Mouse (Mus musculus) embryonic facial prominence, embryonic 15.5 days (tissue): ENCODE measurements around the gene Tmtc1. TPM values are rescaled to one million over a fixed set of nuclear protein-coding genes. Genes with fewer than 3 reads are reported as not detected.

ENCODE experiments used
- ATAC-seq: fragments of 200-750 bp; cut with Nextera tagmentation; 2 replicates; pipeline ENCODE4 v1.8.0; 2017; ENCODE audit warnings: low read depth, moderate TSS enrichment; ENCODE audit not compliant: insufficient number of reproducible peaks, low FRiP score, low TSS enrichment
- H3K27ac ChIP-seq: fragments of 300-500 bp; sonication (generic); replicated peaks from 2 replicates; pipeline ENCODE4 v1.5.1; 2015; ENCODE audit warnings: mild to moderate bottlenecking, inconsistent platforms
- H3K27me3 ChIP-seq: fragments of 300-500 bp; sonication (generic); 2 replicates; pipeline ENCODE4 v1.6.1; 2015; ENCODE audit warnings: inconsistent platforms
- H3K36me3 ChIP-seq: fragments of 300-500 bp; sonication (generic); 2 replicates; pipeline ENCODE4 v1.6.1; 2015; ENCODE audit warnings: mild to moderate bottlenecking, inconsistent platforms
- H3K4me1 ChIP-seq: fragments of 300-500 bp; sonication (generic); 2 replicates; pipeline ENCODE4 v1.6.1; 2015; ENCODE audit warnings: inconsistent platforms
- H3K4me2 ChIP-seq: fragments of 300-500 bp; sonication (generic); replicated peaks from 2 replicates; pipeline ENCODE4 v1.6.1; 2015; ENCODE audit warnings: mild to moderate bottlenecking, inconsistent platforms
- H3K4me3 ChIP-seq: fragments of 300-500 bp; sonication (generic); replicated peaks from 2 replicates; pipeline ENCODE4 v1.5.1; 2015; ENCODE audit warnings: mild to moderate bottlenecking, inconsistent platforms
- H3K9ac ChIP-seq: fragments of 300-500 bp; sonication (generic); 2 replicates; pipeline ENCODE4 v1.6.1; 2015; ENCODE audit warnings: inconsistent platforms
- H3K9me3 ChIP-seq: fragments of 300-500 bp; sonication (generic); replicated peaks from 2 replicates; pipeline ENCODE4 v1.6.1; 2016; ENCODE audit warnings: inconsistent platforms
- WGBS: fragments of 180-500 bp; shearing (Covaris S2); methylation state at CpG from one replicate; pipeline ENCODE4 v1.1.7; 2015; 5-methylcytosine and 5-hydroxymethylcytosine counted together
- polyA plus RNA-seq: library from polyadenylated mRNA; unstranded; fragments of >200 nt; fragmentation: Nextera tagmentation; extraction: Ambion mirVana; gene quantifications from 2 replicates; pipeline ENCODE4 v1.2.1, GENCODE M21; 2015

Tmtc1 gene
- polyA plus RNA-seq, 1 experiment from 2014 or later: 1.4 TPM

DNA sequence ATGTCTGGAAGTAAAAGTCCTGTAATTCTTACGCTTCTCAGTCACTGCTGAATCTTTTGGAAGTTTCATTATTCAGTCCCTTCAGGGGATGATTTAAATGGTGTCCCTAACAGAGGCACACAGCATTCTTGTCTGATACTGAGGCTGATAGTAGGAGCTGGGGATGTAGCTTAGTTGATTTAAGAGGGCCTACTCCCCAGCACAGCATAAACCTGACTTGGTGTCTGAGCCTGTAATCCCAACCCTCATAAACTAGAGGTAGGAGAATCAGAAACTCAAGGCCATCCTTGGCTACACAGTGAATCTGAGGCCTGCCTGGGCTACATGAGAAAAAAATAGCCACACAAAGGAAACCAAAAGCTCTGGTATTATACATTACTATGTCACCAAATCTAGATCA is 77.6 kb downstream of the Tmtc1 start:
- no peaks in the 10 kb centered on the region for H3K9me3 ChIP-seq
- no peak overlapping the region for H3K9ac ChIP-seq
- no peak overlapping the region for H3K27ac ChIP-seq
- no peaks in the 10 kb centered on the region for H3K27me3 ChIP-seq
- no peak overlapping the region for H3K4me3 ChIP-seq
- no peak for ATAC-seq
- 83% methylated on average over 1 of the region's 1 CpGs for WGBS
- no peaks in the 10 kb centered on the region for H3K36me3 ChIP-seq
- H3K4me2 ChIP-seq: no peak overlapping the region
- no peaks in the 10 kb centered on the region for H3K4me1 ChIP-seq

DNA sequence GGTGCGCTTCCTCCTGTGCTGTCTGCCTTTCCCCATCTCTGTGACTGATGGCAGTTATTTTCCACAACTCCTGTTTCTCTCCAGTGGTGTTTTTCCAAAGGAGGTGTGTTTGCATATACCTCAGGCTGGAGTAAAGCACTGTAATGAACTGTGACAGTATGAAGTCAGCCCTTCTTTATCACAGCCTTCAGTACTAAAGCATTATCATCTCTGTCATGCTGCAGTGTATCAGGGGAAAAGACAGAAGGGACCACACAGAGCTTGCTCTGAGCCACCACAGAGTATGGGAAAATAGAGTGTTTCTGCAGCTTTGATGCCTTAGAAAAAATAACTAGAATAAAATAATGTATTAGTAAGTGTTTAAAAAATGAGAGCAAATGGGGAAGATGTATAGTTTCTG is 81.0 kb downstream of the Tmtc1 start:
- no peak overlapping the region for H3K27ac ChIP-seq
- 79% methylated on average over 1 of the region's 1 CpGs for WGBS
- no peak overlapping the region for H3K9ac ChIP-seq
- no peak overlapping the region for H3K4me3 ChIP-seq
- H3K9me3 ChIP-seq: no peaks in the 10 kb centered on the region
- no peaks in the 10 kb centered on the region for H3K4me1 ChIP-seq
- no peak overlapping the region for H3K4me2 ChIP-seq
- no peaks in the 10 kb centered on the region for H3K36me3 ChIP-seq
- H3K27me3 ChIP-seq: no peaks in the 10 kb centered on the region
- no peak for ATAC-seq

DNA sequence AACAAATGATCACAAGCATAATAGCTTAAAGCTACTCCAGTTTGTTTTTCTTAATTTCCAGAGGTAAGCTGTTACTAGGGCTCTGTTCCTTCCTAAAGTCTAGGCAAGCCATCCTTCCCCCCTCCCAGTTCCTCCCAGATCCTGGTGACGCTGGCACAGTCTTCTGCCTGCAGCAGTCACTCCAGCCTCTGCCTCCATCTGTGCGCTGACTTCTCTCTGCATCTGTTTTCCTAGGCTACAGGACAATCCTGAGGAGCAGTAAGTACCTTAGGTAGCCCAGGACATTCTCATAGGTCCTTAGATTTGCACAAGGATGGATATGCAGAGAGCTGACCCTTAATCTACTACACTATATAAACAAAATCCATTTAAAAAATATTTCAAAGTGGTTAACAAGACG is 81.7 kb downstream of the Tmtc1 start:
- no peaks in the 10 kb centered on the region for H3K36me3 ChIP-seq
- no peaks in the 10 kb centered on the region for H3K27me3 ChIP-seq
- no peak overlapping the region for H3K27ac ChIP-seq
- no peaks in the 10 kb centered on the region for H3K4me1 ChIP-seq
- no peak overlapping the region for H3K4me3 ChIP-seq
- H3K9ac ChIP-seq: no peak overlapping the region
- ATAC-seq: no peak
- no peak overlapping the region for H3K4me2 ChIP-seq
- no peaks in the 10 kb centered on the region for H3K9me3 ChIP-seq
- 73% methylated on average over 3 of the region's 3 CpGs for WGBS

DNA sequence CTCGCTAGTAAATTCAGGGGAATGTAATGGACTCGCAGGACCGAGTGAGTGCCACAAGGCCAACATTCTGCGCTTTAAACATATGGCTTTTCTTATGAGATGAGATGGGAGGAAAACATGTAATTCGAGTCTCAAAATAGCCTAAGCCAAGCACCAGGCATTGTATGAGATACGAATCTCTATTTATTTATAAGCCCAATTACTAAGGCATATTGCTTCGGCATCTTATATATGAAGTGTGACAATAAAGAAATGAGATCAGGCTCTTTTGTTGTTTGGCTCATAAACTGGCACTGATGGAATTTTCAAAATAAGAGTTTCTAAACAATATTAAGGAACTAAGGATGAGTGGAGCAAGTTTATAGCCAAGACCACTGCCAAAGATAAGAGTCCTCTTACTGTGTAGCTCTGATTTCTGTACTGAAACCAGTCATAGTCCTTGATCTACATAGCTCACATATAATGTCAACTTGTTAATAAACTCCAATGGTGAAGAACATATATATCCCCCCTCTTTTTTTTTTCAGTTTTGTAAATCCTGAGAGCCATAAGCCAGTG is 84.8 kb downstream of the Tmtc1 start:
- 49% methylated on average over 7 of the region's 7 CpGs for WGBS
- no peak overlapping the region for H3K4me3 ChIP-seq
- H3K4me2 ChIP-seq: no peak overlapping the region
- H3K27ac ChIP-seq: no peak overlapping the region
- no peak for ATAC-seq
- H3K36me3 ChIP-seq: no peaks in the 10 kb centered on the region
- H3K27me3 ChIP-seq: no peaks in the 10 kb centered on the region
- H3K9ac ChIP-seq: no peak overlapping the region
- H3K4me1 ChIP-seq: peaks cover 5% of the 10 kb centered on the region; the same call in 1 of the 2 replicates
- no peaks in the 10 kb centered on the region for H3K9me3 ChIP-seq

DNA sequence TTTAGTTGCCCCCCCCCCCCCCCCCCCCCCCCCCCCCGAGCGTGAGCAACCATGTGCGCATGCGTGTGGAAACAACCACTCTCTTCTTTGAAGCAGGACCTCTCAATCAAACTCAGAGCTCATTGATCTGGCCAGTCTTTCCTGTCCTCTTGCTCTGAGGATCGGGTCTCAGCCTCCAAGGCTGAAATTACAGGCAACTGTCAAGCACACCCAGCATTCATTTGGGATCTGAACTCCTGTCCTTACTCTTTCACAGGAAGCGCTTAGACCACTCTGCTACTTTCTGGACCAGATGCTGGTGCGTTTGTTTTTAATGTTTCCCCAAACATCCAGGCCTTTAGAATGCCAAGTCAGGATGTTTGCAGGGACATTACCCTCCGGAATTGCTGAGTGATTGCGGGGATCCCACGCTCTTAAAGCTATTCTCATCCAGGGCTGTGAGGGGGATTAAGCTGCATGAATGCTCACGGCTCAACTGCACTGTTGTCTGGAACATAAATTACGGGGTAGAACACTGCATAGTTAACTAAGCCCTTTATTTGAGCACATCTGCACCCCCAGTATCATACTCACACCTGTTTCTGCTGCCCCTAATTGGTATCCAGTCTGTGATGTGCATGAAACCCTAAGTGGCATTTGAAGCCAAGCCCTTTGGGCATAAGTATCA is 85.5 kb downstream of the Tmtc1 start:
- no peak overlapping the region for H3K27ac ChIP-seq
- no peak for ATAC-seq

DNA sequence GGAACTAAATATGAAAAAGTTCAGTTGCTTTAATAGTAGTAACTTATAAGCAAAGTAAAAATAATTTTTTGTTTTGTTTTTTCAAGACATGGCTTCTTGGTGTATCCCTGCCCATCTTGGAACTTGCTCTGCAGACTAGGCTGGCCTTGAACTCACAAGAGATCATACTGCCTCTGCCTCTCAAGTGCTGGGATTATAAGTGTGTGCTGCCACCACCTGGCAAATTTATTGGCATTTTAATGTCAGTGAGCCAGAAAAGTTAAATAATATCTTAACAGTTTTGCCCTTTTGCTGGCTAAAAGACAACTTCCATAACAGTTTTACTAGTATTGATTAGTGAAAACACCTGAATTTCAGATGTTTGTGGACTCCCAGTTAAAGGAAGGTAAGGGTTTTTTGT is 88.0 kb downstream of the Tmtc1 start:
- no peak overlapping the region for H3K9ac ChIP-seq
- H3K27ac ChIP-seq: no peak overlapping the region
- H3K4me1 ChIP-seq: peaks cover 5% of the 10 kb centered on the region; the same call in 1 of the 2 replicates
- ATAC-seq: no peak
- no peak overlapping the region for H3K4me3 ChIP-seq
- H3K36me3 ChIP-seq: no peaks in the 10 kb centered on the region
- H3K4me2 ChIP-seq: no peak overlapping the region
- no peaks in the 10 kb centered on the region for H3K27me3 ChIP-seq
- no peaks in the 10 kb centered on the region for H3K9me3 ChIP-seq

More for the DNA sequence above, 85.5 kb downstream of the Tmtc1 start:
- Histone ChIP-seq H3K9me3 (no peaks in the 10 kb centered on the region), H3K4me1 (peaks cover 5% of the 10 kb centered on the region; the same call in 1 of the 2 replicates), H3K4me3 (no peak overlapping the region), H3K36me3 (no peaks in the 10 kb centered on the region), H3K9ac (no peak overlapping the region), H3K4me2 (no peak overlapping the region), H3K27me3 (no peaks in the 10 kb centered on the region)
- WGBS: 51% methylated on average over 8 of the region's 12 CpGs

DNA sequence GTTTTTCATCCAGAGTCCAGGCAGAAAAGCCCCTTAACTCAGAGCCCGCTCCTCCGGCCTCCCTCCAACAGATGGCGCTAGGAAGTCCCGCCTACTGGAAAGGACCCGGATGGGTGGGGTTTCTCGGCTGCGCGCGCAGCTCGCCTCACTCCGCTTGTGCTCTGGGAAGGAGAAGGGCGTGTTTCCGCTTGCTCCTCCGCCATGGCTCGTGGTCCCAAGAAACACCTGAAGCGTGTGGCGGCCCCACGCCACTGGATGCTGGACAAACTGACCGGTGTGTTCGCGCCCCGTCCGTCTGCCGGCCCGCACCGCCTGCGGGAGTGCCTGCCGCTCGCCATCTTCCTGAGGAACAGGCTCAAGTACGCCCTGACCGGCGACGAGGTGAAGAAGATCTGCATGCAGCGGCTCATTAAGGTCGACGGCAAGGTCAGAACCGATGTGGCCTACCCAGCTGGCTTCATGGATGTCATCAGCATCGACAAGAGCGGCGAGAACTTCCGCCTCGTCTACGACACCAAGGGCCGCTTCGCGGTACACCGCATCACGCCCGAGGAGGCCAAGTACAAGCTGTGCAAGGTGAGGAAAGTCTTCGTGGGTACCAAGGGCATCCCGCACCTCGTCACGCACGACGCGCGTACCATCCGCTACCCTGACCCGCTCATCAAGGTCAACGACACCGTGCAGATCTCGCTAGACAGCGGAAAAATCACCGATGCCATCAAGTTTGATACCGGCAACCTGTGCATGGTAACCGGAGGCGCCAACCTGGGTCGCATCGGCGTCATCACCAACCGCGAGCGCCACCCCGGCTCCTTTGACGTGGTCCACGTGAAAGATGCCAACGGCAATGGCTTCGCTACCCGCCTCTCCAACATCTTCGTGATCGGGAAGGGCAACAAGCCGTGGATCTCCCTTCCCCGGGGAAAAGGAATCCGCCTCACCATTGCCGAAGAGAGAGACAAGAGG is 89.4 kb downstream of the Tmtc1 start:
- H3K4me1 ChIP-seq: peaks cover 5% of the 10 kb centered on the region; the same call in 1 of the 2 replicates
- no peaks in the 10 kb centered on the region for H3K36me3 ChIP-seq
- no peak overlapping the region for H3K27ac ChIP-seq
- H3K9ac ChIP-seq: peak overlapping the region; percentile 37; the same call in 1 of the 2 replicates
- peak overlapping the region; percentile 52 for H3K4me3 ChIP-seq
- H3K27me3 ChIP-seq: no peaks in the 10 kb centered on the region
- H3K4me2 ChIP-seq: peak overlapping the region; percentile 64
- ATAC-seq: no peak
- WGBS: 35% methylated on average over 85 of the region's 85 CpGs
- H3K9me3 ChIP-seq: no peaks in the 10 kb centered on the region

DNA sequence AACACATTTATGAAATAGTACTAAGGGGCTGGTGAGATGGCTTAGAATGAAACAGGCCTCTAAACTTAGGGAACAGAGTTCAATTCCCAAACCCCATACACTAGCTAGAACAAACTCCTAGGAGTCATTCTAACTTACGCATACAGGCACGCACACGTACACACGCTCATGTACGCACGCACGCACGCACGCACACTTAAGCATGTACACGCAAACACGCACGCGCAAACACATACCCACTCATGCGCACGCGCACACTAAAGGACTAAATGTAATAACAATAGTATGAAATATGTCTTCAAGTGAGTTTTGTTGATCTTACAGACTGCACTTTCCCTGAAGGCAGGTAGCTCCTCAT is 90.1 kb downstream of the Tmtc1 start:
- H3K27me3 ChIP-seq: no peaks in the 10 kb centered on the region
- no peak for ATAC-seq

DNA sequence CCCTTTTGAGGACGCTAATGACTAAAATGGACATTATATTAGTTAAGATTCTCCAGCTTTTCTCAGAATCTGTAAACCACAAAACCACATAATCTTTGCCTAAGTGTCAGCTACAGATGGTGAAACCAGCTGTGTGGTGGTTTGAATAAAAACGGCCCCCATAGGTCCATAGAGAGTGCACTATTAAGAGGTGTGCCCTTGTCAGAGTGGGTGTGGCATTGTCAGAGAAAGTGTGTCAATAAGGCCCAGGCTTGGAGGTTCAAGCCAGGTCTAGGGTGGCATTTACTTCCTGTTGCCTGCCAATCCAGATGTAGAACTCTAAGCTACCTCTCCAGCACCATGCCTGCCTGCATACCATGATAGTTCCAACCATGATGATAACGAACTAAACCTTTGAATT is 99.2 kb downstream of the Tmtc1 start:
- no peaks in the 10 kb centered on the region for H3K9me3 ChIP-seq
- 74% methylated on average over 3 of the region's 3 CpGs for WGBS
- H3K27ac ChIP-seq: no peak overlapping the region
- H3K4me3 ChIP-seq: no peak overlapping the region
- no peaks in the 10 kb centered on the region for H3K27me3 ChIP-seq
- no peaks in the 10 kb centered on the region for H3K36me3 ChIP-seq
- ATAC-seq: no peak
- no peaks in the 10 kb centered on the region for H3K4me1 ChIP-seq
- H3K9ac ChIP-seq: no peak overlapping the region
- H3K4me2 ChIP-seq: no peak overlapping the region

More for the DNA sequence above, 90.1 kb downstream of the Tmtc1 start:
- Histone ChIP-seq H3K9me3 (no peaks in the 10 kb centered on the region), H3K4me3 (peak overlapping the region; percentile 52), H3K9ac (no peak overlapping the region), H3K27ac (no peak overlapping the region), H3K4me2 (peak overlapping the region; percentile 64), H3K4me1 (peaks cover 5% of the 10 kb centered on the region; the same call in 1 of the 2 replicates), H3K36me3 (no peaks in the 10 kb centered on the region)
- 83% methylated on average over 16 of the region's 16 CpGs for WGBS

DNA sequence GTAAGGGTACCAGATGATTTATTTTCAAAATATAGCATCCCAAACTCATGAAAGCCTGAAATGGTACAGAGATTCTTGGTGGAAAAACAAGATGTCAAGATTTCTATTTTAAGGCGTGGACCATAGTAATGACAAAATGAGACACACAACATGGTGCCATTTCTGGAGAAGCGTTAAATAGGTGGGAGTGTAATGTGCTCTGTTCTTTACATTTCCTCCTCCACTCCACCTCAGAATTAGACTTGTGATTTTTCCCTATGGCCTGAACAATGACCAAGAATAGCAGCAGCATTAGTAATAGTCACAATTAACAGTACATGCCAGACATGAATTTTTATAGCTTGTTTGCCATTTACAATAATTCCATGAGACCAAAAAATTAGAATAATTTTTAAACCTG is 102.0 kb downstream of the Tmtc1 start:
- WGBS: 88% methylated on average over 2 of the region's 2 CpGs
- Histone ChIP-seq H3K4me2 (no peak overlapping the region), H3K27ac (no peak overlapping the region), H3K9ac (no peak overlapping the region), H3K4me1 (no peaks in the 10 kb centered on the region), H3K4me3 (no peak overlapping the region), H3K27me3 (no peaks in the 10 kb centered on the region), H3K9me3 (no peaks in the 10 kb centered on the region), H3K36me3 (no peaks in the 10 kb centered on the region)
- ATAC-seq: no peak

DNA sequence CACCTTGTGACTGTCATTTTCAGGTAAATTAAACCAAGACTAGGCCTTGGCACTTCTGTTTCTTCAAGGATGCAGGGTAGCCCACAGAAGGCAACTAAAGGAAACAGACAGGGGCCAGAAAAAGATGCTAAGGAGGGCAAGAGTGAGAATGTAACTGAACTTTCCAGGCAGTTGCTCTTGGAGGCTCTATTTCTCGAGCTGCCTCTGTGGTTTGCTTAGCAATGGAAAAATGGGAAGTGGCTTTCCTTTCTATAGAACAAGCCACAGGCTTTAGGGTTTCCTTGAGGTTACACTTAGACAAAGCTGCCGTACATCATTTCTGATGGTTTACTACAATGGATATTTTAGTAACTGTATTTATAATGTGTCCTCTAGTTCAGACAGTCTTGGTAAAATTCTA is 102.4 kb downstream of the Tmtc1 start:
- Histone ChIP-seq H3K9me3 (no peaks in the 10 kb centered on the region), H3K27ac (no peak overlapping the region), H3K27me3 (no peaks in the 10 kb centered on the region), H3K4me1 (no peaks in the 10 kb centered on the region), H3K9ac (no peak overlapping the region), H3K4me3 (no peak overlapping the region), H3K36me3 (no peaks in the 10 kb centered on the region), H3K4me2 (no peak overlapping the region)
- no peak for ATAC-seq
- 66% methylated on average over 2 of the region's 2 CpGs for WGBS
